Mouse (Mus musculus) stomach, postnatal 0 days (tissue): Measurements from ENCODE around the gene Zfp704.

ENCODE experiments used
- CTCF ChIP-seq: IDR thresholded peaks from 2 replicates; pipeline ENCODE4 v1.5.1; 2016; ENCODE audit warnings: antibody characterized with exemption, low read depth, mild to moderate bottlenecking, moderate library complexity
- EP300 ChIP-seq: optimal IDR thresholded peaks from 2 replicates; pipeline ENCODE3; 2016; ENCODE audit warnings: antibody characterized with exemption

- TF ChIP-seq CTCF (no peak), EP300 (no peak)
Observed at GRCm38 (mm10) chr3:9598061-9598460, 11.8 kb downstream of the Zfp704 start.
